Mouse (Mus musculus): ENCODE measurements around the gene Aqp1.

The Aqp1 gene

DNA sequence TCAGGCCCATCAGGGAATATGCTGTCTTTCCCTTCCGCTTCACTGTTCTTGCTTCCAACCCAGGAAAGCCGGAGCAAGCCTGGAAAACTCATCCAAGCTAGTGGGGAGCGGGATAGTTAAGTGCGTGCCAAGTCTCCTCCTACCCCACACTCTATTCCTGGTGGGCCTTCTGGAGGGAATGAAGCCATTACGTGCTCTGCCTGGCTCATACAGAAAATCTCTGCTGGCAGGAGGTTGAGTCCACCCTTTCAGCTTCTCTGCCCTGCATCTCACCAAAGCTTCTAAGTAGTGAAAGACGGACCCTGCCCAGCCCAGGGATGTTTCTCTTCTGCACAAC, 3.5 kb upstream of the Aqp1 start:
- DNase-seq, result no peak

DNA sequence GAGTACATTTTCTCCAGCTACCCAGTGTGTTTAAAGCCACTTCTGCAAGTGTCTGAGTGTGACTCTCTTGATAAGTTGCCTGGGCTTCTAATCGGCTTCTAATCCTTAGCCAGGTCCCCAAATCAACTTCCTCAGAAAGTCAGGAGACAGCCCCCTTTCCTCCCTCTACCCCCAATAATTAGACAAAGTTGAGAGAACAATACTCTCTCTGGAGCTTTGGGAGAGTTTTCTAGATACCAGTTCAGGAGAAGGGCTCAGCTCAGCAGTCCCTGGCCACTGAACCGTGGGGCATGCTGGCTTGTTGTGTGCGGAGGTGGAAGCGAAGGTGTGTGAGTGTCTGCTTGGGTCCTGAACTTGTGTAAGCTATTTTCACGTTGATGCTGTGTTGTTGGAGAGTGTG, 1.0 kb downstream of the Aqp1 start:
- DNase-seq, result peak; percentile 57

DNA sequence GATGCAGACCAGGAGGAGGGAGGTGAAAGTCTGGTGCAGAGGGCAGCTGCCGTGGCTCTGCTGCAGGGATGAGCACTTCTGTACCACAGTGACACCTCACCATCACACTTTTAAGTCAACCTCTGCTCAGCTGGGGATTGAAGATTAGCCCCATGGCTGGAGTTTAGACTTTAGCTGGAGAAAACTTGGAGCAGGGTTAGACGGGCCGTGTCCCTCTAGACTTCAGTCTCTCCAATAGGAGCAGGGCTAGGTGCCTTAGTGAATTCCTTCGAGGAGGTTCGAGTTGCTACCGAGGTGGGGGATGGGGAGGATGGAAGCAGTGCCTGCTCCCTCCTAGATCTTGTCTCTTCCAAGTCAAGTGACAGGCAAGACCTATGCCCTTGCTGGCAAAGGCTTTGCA, 1.8 kb downstream of the Aqp1 start:
- peak; percentile 97 for DNase-seq

DNA sequence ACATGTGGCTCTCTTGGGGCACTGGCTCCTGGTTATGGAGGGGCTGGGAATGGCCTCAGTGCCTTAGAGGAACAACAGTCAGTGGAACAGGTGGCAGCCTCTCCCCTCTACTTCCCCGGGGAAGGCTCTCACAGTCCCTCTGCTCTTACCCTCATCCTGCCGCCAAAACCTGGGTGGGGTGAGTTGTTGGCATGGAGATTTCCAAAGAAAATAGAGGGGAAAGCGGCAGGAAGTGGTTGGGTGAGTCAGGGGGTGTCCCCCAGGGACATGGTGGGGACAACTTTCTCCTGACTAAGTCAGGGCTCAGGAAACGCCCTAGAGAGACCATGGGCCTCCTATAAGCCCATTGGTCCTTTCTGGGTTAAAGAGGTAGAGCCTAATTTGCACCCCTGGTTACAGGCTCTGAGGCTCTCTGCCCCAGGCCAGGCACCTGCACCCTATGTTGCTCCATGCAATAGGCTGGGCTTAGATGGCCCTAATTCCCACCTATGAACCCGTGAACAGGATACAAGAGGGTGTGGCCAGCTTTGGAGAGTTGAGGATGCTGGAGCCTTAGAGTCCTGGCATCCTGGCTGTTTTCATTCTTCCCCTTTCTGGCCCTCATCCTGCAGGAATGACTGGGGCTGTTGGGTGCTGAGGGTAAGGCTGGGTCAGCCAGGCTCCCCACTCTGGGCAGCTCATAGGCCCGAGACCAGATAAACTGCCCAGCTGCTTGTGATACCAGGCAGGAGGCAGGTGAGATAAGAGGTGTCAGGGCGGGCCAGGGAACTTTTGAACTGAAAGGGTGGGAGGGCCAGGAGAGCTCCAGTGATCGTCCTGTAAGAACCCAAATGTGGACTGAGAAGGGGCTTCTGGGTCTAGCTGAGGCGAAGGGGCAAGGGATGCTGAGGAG, 2.9 kb downstream of the Aqp1 start:
- DNase-seq, result no peak

DNA sequence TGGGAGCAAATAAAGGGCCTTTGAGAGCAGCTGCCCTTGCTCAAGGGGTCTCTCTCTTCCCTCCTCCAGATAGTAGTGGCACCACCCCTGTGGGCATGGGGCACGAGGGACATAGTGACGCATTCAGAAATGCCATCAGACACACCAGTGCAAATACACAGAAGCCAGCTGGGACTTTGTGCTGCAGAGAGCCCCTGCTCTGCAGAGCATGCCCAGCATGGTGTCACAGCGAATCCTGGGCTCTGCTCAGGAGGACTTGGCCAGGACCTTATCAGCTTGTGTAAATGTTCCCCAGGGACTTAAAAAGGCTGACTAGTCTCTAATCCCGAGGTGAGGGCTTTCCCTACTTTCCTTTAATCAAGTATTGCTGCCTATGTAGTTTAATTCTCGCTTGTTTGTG, 5.5 kb downstream of the Aqp1 start:
- no peak for DNase-seq

DNA sequence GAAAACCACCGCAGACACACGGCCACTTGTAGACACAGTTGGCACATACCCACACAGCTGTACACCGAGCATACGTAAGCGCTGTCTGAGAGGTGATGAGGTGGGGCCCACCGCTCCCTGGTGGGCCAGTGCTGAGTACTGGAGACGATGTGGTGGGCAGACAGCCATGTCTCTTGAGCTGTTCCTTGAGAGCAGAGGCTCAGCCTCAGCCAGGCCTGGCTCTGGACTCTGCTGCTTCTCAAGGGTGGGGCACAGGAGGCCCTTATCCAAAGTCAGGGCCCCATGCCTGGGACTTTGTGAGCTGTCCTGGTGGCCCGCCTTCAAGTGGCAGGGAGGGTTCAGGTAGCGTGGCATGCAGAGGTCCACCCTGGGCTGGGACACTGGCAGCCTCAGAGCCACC, 6.1 kb downstream of the Aqp1 start:
- DNase-seq, result no peak

DNA sequence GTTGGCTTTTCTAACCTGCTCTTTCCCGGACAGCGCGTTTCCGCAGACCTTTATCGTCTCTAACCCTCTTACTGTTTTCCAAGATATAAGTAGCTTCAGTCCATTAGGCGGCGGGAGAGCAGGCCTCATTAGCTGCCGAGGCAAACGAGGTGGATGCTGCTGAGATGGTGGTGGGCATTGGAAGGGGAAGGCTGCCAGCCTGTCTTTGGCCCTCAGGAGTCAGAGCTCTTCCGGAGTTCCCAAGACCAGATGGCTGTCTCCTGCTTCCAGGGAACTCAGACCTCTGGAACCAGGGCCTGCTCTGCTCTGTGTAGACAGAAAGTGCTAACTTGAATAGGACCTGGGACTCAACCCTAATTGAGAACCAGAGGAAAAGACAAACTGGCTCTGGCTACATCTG, 7.2 kb downstream of the Aqp1 start:
- DNase-seq, result no peak

DNA sequence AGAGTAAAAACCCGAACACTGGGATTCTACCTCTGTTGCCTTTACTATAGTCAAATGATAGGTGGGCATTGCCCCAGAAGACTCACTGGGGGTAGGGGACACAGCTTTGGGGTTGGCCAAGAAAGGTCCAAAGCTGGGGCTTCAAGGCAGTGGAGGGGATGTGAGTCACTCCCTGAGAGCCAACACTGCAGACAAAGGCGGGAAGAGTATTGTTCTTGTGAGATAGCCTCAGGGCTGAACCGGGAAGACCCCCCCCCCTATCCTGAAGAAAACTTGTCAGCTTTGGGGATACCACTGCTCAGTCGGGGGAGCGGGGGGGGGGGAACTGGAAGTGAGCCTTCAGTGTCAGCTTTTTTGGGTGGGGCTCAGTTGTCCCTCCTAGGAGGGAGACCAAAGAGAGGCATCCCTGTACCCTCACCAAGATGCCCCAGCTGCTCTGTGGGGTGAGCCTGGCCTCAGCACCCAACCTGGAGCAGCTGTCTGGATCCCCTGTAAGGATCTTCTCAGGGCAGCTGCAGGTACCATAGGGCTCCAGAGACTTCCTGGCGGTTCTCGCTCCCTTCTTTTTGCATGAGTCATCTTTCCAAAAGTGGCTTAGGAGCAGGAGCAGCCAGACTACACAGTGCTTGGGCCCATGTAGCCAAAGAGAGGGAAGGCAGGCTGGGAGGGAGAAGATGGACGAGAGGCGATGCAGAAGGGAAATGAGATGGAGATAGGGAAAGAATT, 8.2 kb downstream of the Aqp1 start:
- DNase-seq, result no peak

DNA sequence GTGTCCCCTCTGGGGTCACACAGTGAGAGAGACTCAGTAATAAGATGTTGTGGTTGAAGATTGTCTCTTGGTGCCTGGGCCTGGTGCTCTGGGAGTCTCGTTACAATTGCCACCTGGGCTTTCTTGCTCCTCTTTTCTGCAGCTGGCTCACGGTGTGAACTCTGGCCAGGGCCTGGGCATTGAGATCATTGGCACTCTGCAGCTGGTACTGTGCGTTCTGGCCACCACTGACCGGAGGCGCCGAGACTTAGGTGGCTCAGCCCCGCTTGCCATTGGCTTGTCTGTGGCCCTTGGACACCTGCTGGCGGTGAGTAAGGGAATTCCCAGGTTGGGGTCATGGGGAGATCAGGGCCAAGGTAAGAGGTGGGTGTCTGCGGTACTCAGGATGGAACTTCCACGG, 9.0 kb downstream of the Aqp1 start:
- no peak for DNase-seq

GRCm38 (mm10) chr6:55346491-55346890, 10.3 kb downstream of the Aqp1 start:
- no peak for DNase-seq

GRCm38 (mm10) chr6:55347711-55348571, 11.7 kb downstream of the Aqp1 start:
- DNase-seq, result peak; percentile 14

DNA sequence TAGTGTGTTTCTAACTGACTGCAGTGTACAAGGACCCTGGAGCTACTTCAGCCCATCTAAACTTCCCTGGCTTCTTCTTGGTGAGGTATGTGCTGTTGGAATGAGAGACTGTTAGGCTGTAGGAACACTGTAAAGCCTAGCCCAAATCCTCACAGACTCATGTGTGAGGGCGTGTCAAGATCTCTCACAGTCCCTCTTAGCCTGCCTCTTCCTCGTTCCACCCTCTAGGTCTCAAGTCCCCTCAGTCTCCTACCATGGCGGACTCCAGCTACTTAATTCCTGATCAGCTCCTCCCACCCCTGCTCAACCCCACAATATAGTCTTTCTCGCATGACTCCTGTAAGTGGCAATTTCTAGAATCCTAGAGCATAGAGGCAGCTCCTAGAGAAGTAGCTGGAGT, 13.0 kb downstream of the Aqp1 start:
- peak; percentile 3 for DNase-seq

GRCm38 (mm10) chr6:55350383-55350952, 14.2 kb downstream of the Aqp1 start:
- DNase-seq, result peak; percentile 19

- DNase-seq, result peak; percentile 60
Measured at GRCm38 (mm10) chr6:55351712-55352111, 15.5 kb downstream of the Aqp1 start.

- DNase-seq, result peak; percentile 47
Measured at GRCm38 (mm10) chr6:55353711-55354445, 17.6 kb downstream of the Aqp1 start.

GRCm38 (mm10) chr6:55354456-55355117, 18.4 kb downstream of the Aqp1 start:
- no peak for DNase-seq

- no peak for DNase-seq
Measured at GRCm38 (mm10) chr6:55355575-55355974, 19.3 kb downstream of the Aqp1 start.

DNA sequence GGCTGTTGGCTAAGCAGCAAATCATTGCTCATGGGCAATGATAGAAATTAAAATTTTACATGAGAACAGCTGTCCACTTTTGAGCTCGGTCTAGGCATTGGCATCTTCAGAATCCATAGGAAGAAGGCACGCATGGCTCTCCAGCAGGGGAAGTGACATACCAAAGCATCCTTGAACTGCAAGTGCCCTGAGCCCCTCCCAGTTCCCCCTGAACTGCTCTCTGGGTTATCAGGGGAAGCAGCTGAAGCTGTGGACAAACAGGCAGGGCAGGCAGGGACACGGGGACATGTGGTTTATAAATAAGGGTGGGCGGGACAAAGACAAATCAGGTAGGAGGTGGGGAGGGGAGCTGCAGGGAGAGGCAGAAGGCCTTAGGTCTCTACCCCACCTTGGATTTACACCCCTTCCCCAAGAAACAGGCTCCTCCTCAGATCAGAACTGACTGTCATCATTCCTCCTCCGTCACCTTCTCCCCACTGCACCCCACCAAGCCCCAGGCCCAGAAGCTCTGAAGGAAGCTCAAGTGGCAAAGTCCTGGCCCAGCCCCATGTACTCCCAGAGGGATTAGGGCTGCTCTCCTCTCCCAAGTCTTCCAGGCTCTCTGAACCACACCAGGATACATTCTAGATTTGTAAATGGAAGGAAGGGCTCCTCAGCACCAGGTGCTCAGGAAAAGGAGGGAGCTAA, 19.9 kb downstream of the Aqp1 start:
- no peak for DNase-seq

- no peak for DNase-seq
Measured at GRCm38 (mm10) chr6:55356976-55357635, 20.9 kb downstream of the Aqp1 start.

- peak; percentile 91 for DNase-seq
Measured at GRCm38 (mm10) chr6:55357636-55358031, 21.4 kb downstream of the Aqp1 start.

DNA sequence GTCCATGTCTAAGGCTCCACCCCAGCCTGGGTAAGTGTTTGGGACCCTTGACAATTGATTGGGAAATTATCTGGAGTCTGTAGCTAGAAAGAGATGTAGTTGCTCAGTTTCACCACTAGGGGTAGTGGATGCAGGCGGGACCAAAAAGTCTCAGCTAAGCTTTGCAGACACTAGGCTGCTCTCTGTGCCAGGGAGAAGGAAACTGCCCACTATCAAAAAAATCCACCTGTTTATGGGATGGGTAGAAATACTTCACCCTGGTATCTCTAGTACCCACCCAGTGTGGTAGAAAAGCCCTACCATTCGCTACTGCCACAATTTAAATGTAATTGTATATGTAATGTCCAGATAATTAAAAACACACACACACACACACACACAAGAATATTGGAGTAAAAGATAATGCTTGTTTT, 22.5 kb downstream of the Aqp1 start:
- no peak for DNase-seq
